Mouse (Mus musculus): ENCODE measurements at regions not wholly inside any gene's neighbourhood (a gene's known extent, or its start where the extent isn't known, plus 50 kb on each side); places are given as distances from the start of the nearest gene placed in this dataset.
A peak's percentile ranks its signal among the peaks of the same experiment; 100 is the strongest.

GRCm38 (mm10) chr5:146644499-146644898, 59.5 kb upstream of the Gpr12 start:
- intact Hi-C loops (cut with DNase I) = no loop called here
- DNase-seq (ENCODE audit: extremely low spot score in 1 of 2, low spot score in 2 of 2) = peak in 1 of 2 experiments; percentile 57

- intact Hi-C loops (cut with DNase I) = no loop called here
- no peak for DNase-seq (ENCODE audit: extremely low spot score in 1 of 2, low spot score in 2 of 2)
These were observed 56.9 kb upstream of the Gpr12 start for GRCm38 (mm10) chr5:146641931-146642330.

GRCm38 (mm10) chr5:146636859-146637258, 51.8 kb upstream of the Gpr12 start:
- peak in 1 of 2 experiments; percentile 35 for DNase-seq (ENCODE audit: extremely low spot score in 1 of 2, low spot score in 2 of 2)
- intact Hi-C loops (cut with DNase I) = no loop called here
